Mouse (Mus musculus) urinary bladder, postnatal 36 days (tissue): ENCODE measurements around the gene Abca1.

ENCODE experiments used
- DNase-seq, 2 experiments: peaks; one replicate each; pipeline ENCODE4 v3.0.0; 2022; ENCODE audit warnings: low spot score in 2 of 2, mixed read lengths in 1 of 2

Abca1 gene

GRCm38 (mm10) chr4:53009183-53009582 is 150.5 kb downstream of the Abca1 start:
- no peak for DNase-seq

- DNase-seq = no peak
Observed at GRCm38 (mm10) chr4:53000154-53000553, 159.5 kb downstream of the Abca1 start.

GRCm38 (mm10) chr4:52999449-52999848 is 160.2 kb downstream of the Abca1 start:
- no peak for DNase-seq

- no peak for DNase-seq
Observed at GRCm38 (mm10) chr4:52989248-52989647, 170.4 kb downstream of the Abca1 start, which contains the start of gene Nipsnap3a. Gene Nipsnap3a (plus strand): TSS chr4:52989272.

GRCm38 (mm10) chr4:52986266-52986665 is 173.4 kb downstream of the Abca1 start:
- no peak for DNase-seq

GRCm38 (mm10) chr4:52985216-52985615 is 174.5 kb downstream of the Abca1 start:
- DNase-seq = no peak
